Mouse (Mus musculus): ENCODE data around the gene C1s2.
"Not testable (repeated sequence)": the region's sequence is repeated elsewhere in the genome, so short reads cannot be mapped to it uniquely, and the experiment has no call there.

Gene C1s2

GRCm38 (mm10) chr6:124625612-124626011 is 10.3 kb downstream of the C1s2 start:
- Histone ChIP-seq H3K36me3 (ENCODE audit: insufficient read depth, low read length) (no peaks in the 10 kb centered on the region), H3K4me3 (replicated peaks; ENCODE audit: low read length) (no peak overlapping the region), H3K4me1 (replicated peaks; ENCODE audit: low read depth, low read length) (no peaks in the 10 kb centered on the region), H3K27me3 (ENCODE audit: insufficient read depth, low read length) (no peaks in the 10 kb centered on the region), H3K9me3 (ENCODE audit: low read length) (peaks cover 67% of the 10 kb centered on the region)
- no peak for TF ChIP-seq POU5F1 (IDR thresholded peaks at IDR 0.05; ENCODE audit: borderline replicate concordance, low read length)
- no peak for TF ChIP-seq CTCF (conservative IDR thresholded peaks at IDR 0.05; ENCODE audit: low read length)
- no peak for TF ChIP-seq NANOG (IDR thresholded peaks at IDR 0.05; ENCODE audit: borderline replicate concordance, low read length)

- TF ChIP-seq POU5F1 (IDR thresholded peaks at IDR 0.05; ENCODE audit: borderline replicate concordance, low read length) = no peak
- no peak for TF ChIP-seq NANOG (IDR thresholded peaks at IDR 0.05; ENCODE audit: borderline replicate concordance, low read length)
- TF ChIP-seq CTCF (conservative IDR thresholded peaks at IDR 0.05; ENCODE audit: low read length) = no peak
These were observed 33.9 kb downstream of the C1s2 start for GRCm38 (mm10) chr6:124602031-124602430.

GRCm38 (mm10) chr6:124593121-124593520 is 42.8 kb downstream of the C1s2 start:
- Histone ChIP-seq H3K4me3 (replicated peaks; ENCODE audit: low read length) (no peak overlapping the region), H3K9me3 (ENCODE audit: low read length) (peaks cover 39% of the 10 kb centered on the region), H3K27me3 (ENCODE audit: insufficient read depth, low read length) (no peaks in the 10 kb centered on the region), H3K4me1 (replicated peaks; ENCODE audit: low read depth, low read length) (0 out of 2 replicates have a peak, but pooled peaks cover 2% of the 10 kb centered on the region), H3K36me3 (ENCODE audit: insufficient read depth, low read length) (no peaks in the 10 kb centered on the region)
- TF ChIP-seq CTCF (conservative IDR thresholded peaks at IDR 0.05; ENCODE audit: low read length) (no peak), POU5F1 (IDR thresholded peaks at IDR 0.05; ENCODE audit: borderline replicate concordance, low read length) (no peak), NANOG (IDR thresholded peaks at IDR 0.05; ENCODE audit: borderline replicate concordance, low read length) (no peak)

More at GRCm38 (mm10) chr6:124602031-124602430, 33.9 kb downstream of the C1s2 start:
- H3K4me3 ChIP-seq (replicated peaks; ENCODE audit: low read length) = no peak overlapping the region
- no peaks in the 10 kb centered on the region for H3K27me3 ChIP-seq (ENCODE audit: insufficient read depth, low read length)
- no peaks in the 10 kb centered on the region for H3K36me3 ChIP-seq (ENCODE audit: insufficient read depth, low read length)
- H3K4me1 ChIP-seq (replicated peaks; ENCODE audit: low read depth, low read length) = peaks cover 11% of the 10 kb centered on the region; the same call in 1 of the 2 replicates
- H3K9me3 ChIP-seq (ENCODE audit: low read length) = peaks cover 54% of the 10 kb centered on the region

DNA sequence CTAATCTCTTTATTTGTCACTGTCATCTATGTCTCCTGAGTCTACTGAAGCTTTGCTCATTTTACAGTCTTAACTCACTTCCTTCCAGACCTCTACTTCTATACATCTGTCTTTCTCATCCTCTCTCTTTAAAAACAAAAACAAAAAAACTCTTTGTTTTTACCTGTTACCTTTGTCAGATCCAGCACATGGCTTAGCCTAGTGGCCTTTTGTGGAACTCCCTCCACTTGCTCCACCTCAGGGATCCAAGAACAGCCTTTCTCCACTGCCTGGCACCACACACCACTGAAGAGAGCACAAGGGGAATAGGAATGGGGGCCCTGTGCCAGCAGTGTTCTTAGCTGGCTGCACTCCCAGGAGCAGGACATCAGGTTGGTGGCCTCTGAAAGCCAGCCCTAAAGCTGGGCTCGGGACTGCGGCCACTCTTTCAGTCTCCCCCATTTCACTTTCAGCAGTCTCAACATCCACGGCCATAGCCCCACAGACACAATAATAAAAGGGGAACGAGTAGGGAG is 43.6 kb downstream of the C1s2 start:
- Histone ChIP-seq H3K36me3 (ENCODE audit: insufficient read depth, low read length) (no peaks in the 10 kb centered on the region), H3K27me3 (ENCODE audit: insufficient read depth, low read length) (no peaks in the 10 kb centered on the region), H3K9me3 (ENCODE audit: low read length) (peaks cover 37% of the 10 kb centered on the region), H3K4me1 (replicated peaks; ENCODE audit: low read depth, low read length) (0 out of 2 replicates have a peak, but pooled peaks cover 2% of the 10 kb centered on the region), H3K4me3 (replicated peaks; ENCODE audit: low read length) (no peak overlapping the region)
- TF ChIP-seq POU5F1 (IDR thresholded peaks at IDR 0.05; ENCODE audit: borderline replicate concordance, low read length) = no peak
- TF ChIP-seq CTCF (conservative IDR thresholded peaks at IDR 0.05; ENCODE audit: low read length) = no peak; the same call in 1 of the 2 replicates
- no peak for TF ChIP-seq NANOG (IDR thresholded peaks at IDR 0.05; ENCODE audit: borderline replicate concordance, low read length)

- Histone ChIP-seq H3K4me1 (replicated peaks; ENCODE audit: low read depth, low read length) (0 out of 2 replicates have a peak, but pooled peaks cover 2% of the 10 kb centered on the region), H3K36me3 (ENCODE audit: insufficient read depth, low read length) (no peaks in the 10 kb centered on the region), H3K9me3 (ENCODE audit: low read length) (peaks cover 16% of the 10 kb centered on the region), H3K4me3 (replicated peaks; ENCODE audit: low read length) (no peak overlapping the region), H3K27me3 (ENCODE audit: insufficient read depth, low read length) (no peaks in the 10 kb centered on the region)
- TF ChIP-seq POU5F1 (IDR thresholded peaks at IDR 0.05; ENCODE audit: borderline replicate concordance, low read length) (no peak), NANOG (IDR thresholded peaks at IDR 0.05; ENCODE audit: borderline replicate concordance, low read length) (no peak), CTCF (conservative IDR thresholded peaks at IDR 0.05; ENCODE audit: low read length) (no peak)
These were observed 47.1 kb downstream of the C1s2 start for GRCm38 (mm10) chr6:124588771-124589170.

DNA sequence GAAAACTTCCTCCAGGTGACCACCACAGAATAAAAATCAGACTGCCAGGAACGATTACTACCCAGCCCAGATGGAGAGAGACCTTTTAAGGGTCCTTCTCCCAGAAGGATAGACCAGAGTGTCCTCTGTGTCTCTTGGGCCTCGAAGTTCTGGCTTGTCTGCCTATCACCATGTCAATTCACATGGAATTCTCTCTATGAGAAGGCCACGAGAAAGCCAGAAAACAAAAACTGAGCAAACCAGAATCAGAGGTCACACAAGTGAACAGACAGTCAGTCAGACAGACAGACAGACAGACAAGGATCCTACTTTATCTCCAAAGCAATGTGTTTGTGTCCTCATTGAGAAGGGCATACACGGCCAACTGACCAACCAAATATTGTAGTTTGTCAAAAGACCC is 49.6 kb downstream of the C1s2 start:
- no peak for TF ChIP-seq NANOG (IDR thresholded peaks at IDR 0.05; ENCODE audit: borderline replicate concordance, low read length)
- no peak for TF ChIP-seq POU5F1 (IDR thresholded peaks at IDR 0.05; ENCODE audit: borderline replicate concordance, low read length)
- no peak for TF ChIP-seq CTCF (conservative IDR thresholded peaks at IDR 0.05; ENCODE audit: low read length)
- H3K4me3 ChIP-seq (replicated peaks; ENCODE audit: low read length) = no peak overlapping the region

GRCm38 (mm10) chr6:124585761-124586160 is 50.1 kb downstream of the C1s2 start:
- Histone ChIP-seq H3K9me3 (ENCODE audit: low read length) (no peaks in the 10 kb centered on the region), H3K4me3 (replicated peaks; ENCODE audit: low read length) (no peak overlapping the region), H3K36me3 (ENCODE audit: insufficient read depth, low read length) (no peaks in the 10 kb centered on the region), H3K4me1 (replicated peaks; ENCODE audit: low read depth, low read length) (no peaks in the 10 kb centered on the region), H3K27me3 (ENCODE audit: insufficient read depth, low read length) (no peaks in the 10 kb centered on the region)
- TF ChIP-seq NANOG (IDR thresholded peaks at IDR 0.05; ENCODE audit: borderline replicate concordance, low read length) (no peak), CTCF (conservative IDR thresholded peaks at IDR 0.05; ENCODE audit: low read length) (no peak), POU5F1 (IDR thresholded peaks at IDR 0.05; ENCODE audit: borderline replicate concordance, low read length) (no peak)

More for the DNA sequence above, 49.6 kb downstream of the C1s2 start:
- Histone ChIP-seq H3K27me3 (ENCODE audit: insufficient read depth, low read length) (no peaks in the 10 kb centered on the region), H3K36me3 (ENCODE audit: insufficient read depth, low read length) (no peaks in the 10 kb centered on the region), H3K4me1 (replicated peaks; ENCODE audit: low read depth, low read length) (no peaks in the 10 kb centered on the region), H3K9me3 (ENCODE audit: low read length) (no peaks in the 10 kb centered on the region)

GRCm38 (mm10) chr6:124584935-124585334 is 51.0 kb downstream of the C1s2 start:
- Histone ChIP-seq H3K36me3 (ENCODE audit: insufficient read depth, low read length) (no peaks in the 10 kb centered on the region), H3K4me3 (replicated peaks; ENCODE audit: low read length) (no peak overlapping the region), H3K27me3 (ENCODE audit: insufficient read depth, low read length) (no peaks in the 10 kb centered on the region), H3K4me1 (replicated peaks; ENCODE audit: low read depth, low read length) (no peaks in the 10 kb centered on the region), H3K9me3 (ENCODE audit: low read length) (no peaks in the 10 kb centered on the region)
- TF ChIP-seq POU5F1 (IDR thresholded peaks at IDR 0.05; ENCODE audit: borderline replicate concordance, low read length) = no peak
- no peak for TF ChIP-seq NANOG (IDR thresholded peaks at IDR 0.05; ENCODE audit: borderline replicate concordance, low read length)
- TF ChIP-seq CTCF (conservative IDR thresholded peaks at IDR 0.05; ENCODE audit: low read length) = no peak

- H3K27me3 ChIP-seq (ENCODE audit: insufficient read depth, low read length) = no peaks in the 10 kb centered on the region
- no peaks in the 10 kb centered on the region for H3K36me3 ChIP-seq (ENCODE audit: insufficient read depth, low read length)
- no peaks in the 10 kb centered on the region for H3K9me3 ChIP-seq (ENCODE audit: low read length)
- no peaks in the 10 kb centered on the region for H3K4me1 ChIP-seq (replicated peaks; ENCODE audit: low read depth, low read length)
- TF ChIP-seq CTCF (conservative IDR thresholded peaks at IDR 0.05; ENCODE audit: low read length) (no peak), POU5F1 (IDR thresholded peaks at IDR 0.05; ENCODE audit: borderline replicate concordance, low read length) (no peak)
- no peak overlapping the region for H3K4me3 ChIP-seq (replicated peaks; ENCODE audit: low read length)
These were observed 53.7 kb downstream of the C1s2 start for GRCm38 (mm10) chr6:124582231-124582630.

GRCm38 (mm10) chr6:124580155-124580554 is 55.7 kb downstream of the C1s2 start:
- not testable (repeated sequence) for H3K4me3 ChIP-seq (replicated peaks; ENCODE audit: low read length); H3K4me1 ChIP-seq (replicated peaks; ENCODE audit: low read depth, low read length); H3K36me3 ChIP-seq (ENCODE audit: insufficient read depth, low read length)

DNA sequence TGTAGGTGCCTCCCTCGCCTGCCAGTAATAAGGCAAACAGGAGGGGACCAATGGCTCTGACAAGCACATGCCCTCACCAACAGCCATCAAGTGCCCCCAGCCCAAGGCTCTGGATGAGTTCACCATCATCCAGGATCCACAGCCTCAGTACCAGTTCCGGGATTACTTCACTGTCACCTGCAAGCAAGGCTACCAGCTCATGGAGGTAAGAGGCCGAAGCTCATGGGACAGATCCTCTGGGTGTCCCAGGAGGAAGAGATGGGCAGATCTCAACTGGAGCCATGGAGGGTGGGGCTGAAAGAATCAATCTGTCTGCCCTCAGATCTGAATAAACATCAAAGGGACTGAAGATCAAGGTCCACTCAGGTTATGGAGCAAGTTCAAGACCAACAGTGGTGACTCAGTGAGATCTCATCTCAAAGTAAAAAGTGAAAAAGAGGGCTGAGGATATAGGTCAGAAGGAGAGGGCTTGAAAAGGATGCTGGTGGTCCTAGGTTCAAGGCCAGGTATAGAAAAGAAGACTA is 60.7 kb downstream of the C1s2 start:
- H3K4me3 ChIP-seq (replicated peaks; ENCODE audit: low read length); H3K27me3 ChIP-seq (ENCODE audit: insufficient read depth, low read length); H3K36me3 ChIP-seq (ENCODE audit: insufficient read depth, low read length); H3K4me1 ChIP-seq (replicated peaks; ENCODE audit: low read depth, low read length); H3K9me3 ChIP-seq (ENCODE audit: low read length): not testable (repeated sequence)

More at GRCm38 (mm10) chr6:124580155-124580554, 55.7 kb downstream of the C1s2 start:
- not testable (repeated sequence) for H3K9me3 ChIP-seq (ENCODE audit: low read length); H3K27me3 ChIP-seq (ENCODE audit: insufficient read depth, low read length)
